Mouse (Mus musculus) limb, embryonic 14.5 days (tissue): Measurements from ENCODE around the gene Haao. TPM values are rescaled to one million over a fixed set of nuclear protein-coding genes. Genes with fewer than 3 reads are reported as not detected.

Source experiments
- ATAC-seq: fragments of 200-750 bp; cut with Nextera tagmentation; 2 replicates; pipeline ENCODE4 v1.8.0; 2017; ENCODE audit warnings: low read depth, moderate number of reproducible peaks, moderate TSS enrichment; ENCODE audit not compliant: low FRiP score
- DNase-seq: peaks from one replicate; pipeline ENCODE4 v3.0.0-alpha.2; 2015; ENCODE audit warnings: low spot score
- H3K27ac ChIP-seq: fragments of 300-500 bp; sonication (generic); replicated peaks from 2 replicates; pipeline ENCODE4 v1.5.1; 2014; ENCODE audit warnings: low read depth, mild to moderate bottlenecking, low read length, moderate library complexity, mixed read lengths
- H3K27me3 ChIP-seq: fragments of 300-500 bp; sonication (generic); 2 replicates; pipeline ENCODE4 v1.6.1; 2014; ENCODE audit warnings: low read length, mixed read lengths; ENCODE audit not compliant: control insufficient read depth, insufficient read depth
- H3K36me3 ChIP-seq: fragments of 300-500 bp; sonication (generic); 2 replicates; pipeline ENCODE4 v1.6.1; 2014; ENCODE audit warnings: mild to moderate bottlenecking, low read length, moderate library complexity, mixed read lengths; ENCODE audit not compliant: control insufficient read depth, insufficient read depth
- H3K4me1 ChIP-seq: fragments of 300-500 bp; sonication (generic); 2 replicates; pipeline ENCODE4 v1.6.1; 2014; ENCODE audit warnings: antibody characterized with exemption, low read length, mixed read lengths; ENCODE audit not compliant: control insufficient read depth, insufficient read depth
- H3K4me2 ChIP-seq: fragments of 300-500 bp; sonication (generic); replicated peaks from 2 replicates; pipeline ENCODE4 v1.6.1; 2014; ENCODE audit warnings: low read depth, mild to moderate bottlenecking, low read length, moderate library complexity; ENCODE audit not compliant: severe bottlenecking
- H3K4me3 ChIP-seq: fragments of 300-500 bp; sonication (generic); replicated peaks from 2 replicates; pipeline ENCODE4 v1.5.1; 2014; ENCODE audit warnings: low read length
- H3K9ac ChIP-seq: fragments of 300-500 bp; sonication (generic); 2 replicates; pipeline ENCODE4 v1.6.1; 2014; ENCODE audit warnings: mild to moderate bottlenecking, low read depth, low read length, moderate library complexity; ENCODE audit not compliant: severe bottlenecking
- H3K9me3 ChIP-seq: fragments of 300-500 bp; sonication (generic); 2 replicates; pipeline ENCODE4 v1.6.1; 2016; ENCODE audit warnings: low read length; ENCODE audit not compliant: control insufficient read depth
- POLR2A ChIP-seq: fragments of 200-500 bp; IDR thresholded peaks from 2 replicates; pipeline ENCODE4 v1.8.0; 2012; ENCODE audit warnings: inconsistent platforms, mild to moderate bottlenecking, moderate library complexity, borderline replicate concordance; ENCODE audit not compliant: insufficient read depth, insufficient read length; ENCODE audit errors: extremely low read depth
- WGBS: fragments of 180-500 bp; shearing (Covaris S2); extraction: QIAGEN DNeasy Blood & Tissue Kit; methylation state at CpG from one replicate; pipeline ENCODE4 v1.1.7; 2014; 5-methylcytosine and 5-hydroxymethylcytosine counted together
- polyA plus RNA-seq, 2 experiments: library from polyadenylated mRNA; depleted of rRNA in 1 of 2; stranded (reverse) in 1 of 2; unstranded in 1 of 2; fragments of >200 nt; fragmentation: Nextera tagmentation in 1 of 2; extraction: Ambion mirVana in 1 of 2; gene quantifications; 2 replicates each; pipeline versions ENCODE4 v1.2.1 to v1.2.3; 2012 to 2014

Gene Haao
- polyA plus RNA-seq, 2 experiments = 0.92 to 1.3 TPM

- Histone ChIP-seq H3K27me3 (no peaks in the 10 kb centered on the region), H3K27ac (no peak overlapping the region), H3K4me3 (no peak overlapping the region), H3K36me3 (peaks cover 53% of the 10 kb centered on the region), H3K4me1 (no peaks in the 10 kb centered on the region), H3K9me3 (no peaks in the 10 kb centered on the region), H3K9ac (no peak overlapping the region), H3K4me2 (no peak overlapping the region)
- ATAC-seq = no peak
- no peak for DNase-seq
- TF ChIP-seq POLR2A = no peak
- WGBS = 69% methylated on average over 7 of the region's 7 CpGs
These were observed 40.4 kb downstream of the Haao start for GRCm38 (mm10) chr17:83807345-83807744.

DNA sequence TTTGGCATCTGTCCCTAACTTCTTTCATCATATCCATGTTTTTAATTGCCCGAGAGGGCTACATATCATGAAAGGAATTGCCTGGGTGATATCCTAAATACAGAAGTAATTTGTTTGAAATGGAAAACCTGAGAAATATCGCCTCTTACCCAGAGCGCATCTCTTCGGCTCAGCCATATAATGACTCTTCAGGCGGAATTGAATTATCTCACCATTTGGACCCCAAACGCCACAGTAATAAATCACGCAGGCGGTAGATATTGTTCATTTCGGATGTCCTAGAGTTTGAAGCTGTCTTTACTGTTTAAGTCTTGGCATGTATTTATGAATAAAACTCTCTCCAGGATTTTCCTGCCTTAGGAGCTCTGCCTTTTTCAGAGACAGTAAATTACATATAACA, 42.7 kb downstream of the Haao start:
- Histone ChIP-seq H3K36me3 (peaks cover 50% of the 10 kb centered on the region), H3K27me3 (no peaks in the 10 kb centered on the region), H3K4me2 (no peak overlapping the region), H3K4me3 (no peak overlapping the region), H3K9me3 (no peaks in the 10 kb centered on the region), H3K9ac (no peak overlapping the region), H3K4me1 (no peaks in the 10 kb centered on the region), H3K27ac (no peak overlapping the region)
- no peak for DNase-seq
- ATAC-seq = no peak
- 91% methylated on average over 9 of the region's 9 CpGs for WGBS
- TF ChIP-seq POLR2A = no peak

GRCm38 (mm10) chr17:83803987-83804386, 43.8 kb downstream of the Haao start:
- DNase-seq = no peak
- H3K4me3 ChIP-seq = no peak overlapping the region
- H3K27ac ChIP-seq = no peak overlapping the region
- TF ChIP-seq POLR2A = no peak
- H3K9me3 ChIP-seq = no peaks in the 10 kb centered on the region
- H3K27me3 ChIP-seq = no peaks in the 10 kb centered on the region
- no peak overlapping the region for H3K4me2 ChIP-seq
- H3K9ac ChIP-seq = no peak overlapping the region
- H3K36me3 ChIP-seq = peaks cover 39% of the 10 kb centered on the region
- no peaks in the 10 kb centered on the region for H3K4me1 ChIP-seq
- ATAC-seq = 0 out of 2 replicates have a peak, but pooled peaks have one; percentile 12
- 81% methylated on average over 9 of the region's 9 CpGs for WGBS

DNA sequence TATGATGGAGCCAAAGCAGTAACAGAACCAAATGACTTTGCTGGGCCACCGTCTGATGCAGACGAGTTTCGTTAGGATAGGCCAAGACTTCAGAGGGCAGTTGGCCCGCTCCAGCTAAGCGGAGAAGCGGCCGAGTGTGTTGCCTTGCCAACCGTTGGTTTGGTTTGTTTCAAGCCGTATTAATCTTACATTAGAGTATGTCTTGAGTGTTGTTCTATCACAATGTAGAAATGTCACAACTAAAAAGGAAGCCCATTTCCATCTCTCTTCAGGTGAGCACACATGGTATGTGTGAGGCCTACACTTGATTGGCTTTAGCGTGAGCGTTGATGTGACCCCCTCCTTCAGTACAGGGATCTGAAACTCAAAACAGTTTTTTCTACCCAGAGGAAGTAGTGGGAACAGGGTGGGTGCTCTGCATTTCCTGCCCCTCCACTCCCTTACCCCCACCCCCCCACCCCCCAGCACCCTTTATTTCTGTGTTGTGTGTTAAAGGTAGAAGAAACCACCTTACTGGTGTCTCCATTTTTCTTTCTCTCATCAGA, 48.2 kb downstream of the Haao start:
- H3K9ac ChIP-seq = no peak overlapping the region
- DNase-seq (no peak), ATAC-seq (no peak)
- 88% methylated on average over 11 of the region's 11 CpGs for WGBS
- no peak overlapping the region for H3K4me2 ChIP-seq
- no peaks in the 10 kb centered on the region for H3K9me3 ChIP-seq
- no peaks in the 10 kb centered on the region for H3K4me1 ChIP-seq
- H3K36me3 ChIP-seq = peaks cover 20% of the 10 kb centered on the region
- no peak overlapping the region for H3K27ac ChIP-seq
- no peak overlapping the region for H3K4me3 ChIP-seq
- no peaks in the 10 kb centered on the region for H3K27me3 ChIP-seq
- no peak for TF ChIP-seq POLR2A

DNA sequence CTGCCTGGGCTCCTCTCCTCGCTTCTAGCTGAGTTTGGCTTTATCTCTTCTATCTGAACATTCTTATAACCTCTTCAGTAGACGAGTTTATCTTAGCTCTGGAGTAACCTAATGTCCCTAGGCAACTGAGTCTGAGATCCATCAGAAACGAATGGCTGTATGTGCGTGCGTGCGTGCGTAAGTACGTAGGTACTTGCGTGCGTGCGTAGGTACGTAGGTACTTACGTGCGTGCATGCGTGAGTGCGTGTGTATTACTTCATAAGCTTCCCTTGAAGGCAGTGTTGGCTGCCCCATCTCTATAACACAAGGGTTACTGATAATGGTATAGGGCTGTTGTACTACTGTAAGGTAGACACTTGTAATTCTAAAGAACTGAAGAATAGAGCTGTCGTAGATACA, 52.6 kb downstream of the Haao start:
- H3K27me3 ChIP-seq = no peaks in the 10 kb centered on the region
- 96% methylated on average over 17 of the region's 17 CpGs for WGBS
- TF ChIP-seq POLR2A = no peak
- ATAC-seq = no peak
- no peak for DNase-seq
- H3K4me1 ChIP-seq = no peaks in the 10 kb centered on the region
- no peak overlapping the region for H3K27ac ChIP-seq
- H3K9me3 ChIP-seq = no peaks in the 10 kb centered on the region
- no peak overlapping the region for H3K4me2 ChIP-seq
- no peak overlapping the region for H3K4me3 ChIP-seq
- peaks cover 18% of the 10 kb centered on the region for H3K36me3 ChIP-seq
- H3K9ac ChIP-seq = no peak overlapping the region

DNA sequence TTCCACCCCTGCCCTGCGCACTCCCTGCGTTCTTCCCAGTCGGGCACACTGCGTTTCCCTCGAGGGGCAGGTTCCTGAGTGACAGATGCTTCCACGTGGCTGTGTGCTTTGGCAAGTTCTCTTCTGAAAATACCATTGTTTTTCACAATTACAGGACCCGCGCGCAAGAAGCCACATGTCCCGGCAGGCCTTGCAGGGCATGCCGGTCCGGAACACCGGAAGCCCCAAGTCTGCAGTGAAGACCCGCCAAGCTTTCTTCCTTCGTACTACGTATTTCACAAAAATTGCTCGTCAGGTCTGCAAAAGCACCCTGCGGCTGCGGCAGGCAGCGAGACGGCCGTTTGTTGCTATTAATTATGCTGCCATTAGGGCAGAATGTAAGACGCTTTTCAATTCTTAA, 55.4 kb downstream of the Haao start:
- Histone ChIP-seq H3K4me1 (no peaks in the 10 kb centered on the region), H3K36me3 (peaks cover 33% of the 10 kb centered on the region), H3K4me2 (peak overlapping the region; percentile 20), H3K27ac (no peak overlapping the region), H3K9ac (peak overlapping the region; percentile 34), H3K4me3 (no peak overlapping the region), H3K27me3 (no peaks in the 10 kb centered on the region), H3K9me3 (no peaks in the 10 kb centered on the region)
- ATAC-seq (no peak), DNase-seq (no peak)
- TF ChIP-seq POLR2A = no peak
- WGBS = 55% methylated on average over 23 of the region's 23 CpGs
